Mouse (Mus musculus): ENCODE results near the gene BC067074.
"Not testable (repeated sequence)": the region's sequence is repeated elsewhere in the genome, so short reads cannot be mapped to it uniquely, and the experiment has no call there.

Gene BC067074

GRCm38 (mm10) chr13:113377631-113378030, 84.7 kb downstream of the BC067074 start:
- DNase-seq (ENCODE audit: low spot score), result no peak

- no peak for DNase-seq (ENCODE audit: low spot score)
These were observed 86.0 kb downstream of the BC067074 start for GRCm38 (mm10) chr13:113378980-113379410.

DNA sequence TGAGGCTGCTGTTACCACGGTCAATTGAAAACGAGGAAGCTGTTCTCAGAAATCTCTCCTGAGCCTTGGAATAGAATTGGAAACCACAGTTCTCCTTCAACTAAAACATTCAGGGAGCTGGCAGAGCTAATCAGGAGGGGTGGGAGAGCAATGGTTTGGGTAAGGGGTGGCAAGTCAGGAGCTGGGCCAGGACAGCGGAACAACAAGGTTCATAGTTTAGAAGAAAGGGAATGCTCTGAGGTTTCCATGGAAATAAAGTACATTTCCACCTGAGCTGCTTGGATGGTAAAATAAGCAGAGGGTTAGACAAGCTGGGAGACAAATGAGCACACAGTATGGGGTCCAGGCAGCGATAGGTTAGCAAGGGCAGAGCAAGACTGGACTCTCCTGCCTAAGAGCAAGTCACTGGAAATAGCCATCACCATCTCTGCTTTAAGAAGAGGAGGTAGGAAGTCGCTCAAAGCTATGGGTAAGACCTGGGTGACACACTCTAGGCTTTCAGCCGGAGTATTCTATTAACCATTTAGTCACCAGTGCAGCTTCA, 86.9 kb downstream of the BC067074 start:
- no peak for DNase-seq (ENCODE audit: low spot score)

- no peak for DNase-seq (ENCODE audit: low spot score)
These were observed 88.8 kb downstream of the BC067074 start for GRCm38 (mm10) chr13:113381710-113382109.

DNA sequence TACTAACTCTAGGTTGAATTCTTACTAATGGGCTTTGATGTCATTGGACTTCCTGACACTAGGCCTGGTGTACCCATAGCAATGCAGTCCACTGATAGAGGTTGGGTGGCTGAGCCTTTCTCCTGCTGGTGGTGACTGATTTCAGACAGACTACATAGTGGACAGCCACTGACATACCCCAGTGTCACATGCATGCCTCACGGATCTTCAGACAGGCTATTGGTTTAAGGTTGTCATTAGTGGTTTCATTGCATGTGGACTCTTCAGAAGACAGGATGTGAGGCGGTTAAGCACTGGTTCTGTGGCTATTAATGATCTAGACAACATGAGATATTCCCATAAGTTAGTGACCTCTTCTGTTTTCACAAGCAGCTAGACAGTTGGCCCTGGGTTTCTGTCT, 89.2 kb downstream of the BC067074 start:
- no peak for DNase-seq (ENCODE audit: low spot score)

GRCm38 (mm10) chr13:113382770-113383169, 89.8 kb downstream of the BC067074 start:
- not testable (repeated sequence) for DNase-seq (ENCODE audit: low spot score)

DNA sequence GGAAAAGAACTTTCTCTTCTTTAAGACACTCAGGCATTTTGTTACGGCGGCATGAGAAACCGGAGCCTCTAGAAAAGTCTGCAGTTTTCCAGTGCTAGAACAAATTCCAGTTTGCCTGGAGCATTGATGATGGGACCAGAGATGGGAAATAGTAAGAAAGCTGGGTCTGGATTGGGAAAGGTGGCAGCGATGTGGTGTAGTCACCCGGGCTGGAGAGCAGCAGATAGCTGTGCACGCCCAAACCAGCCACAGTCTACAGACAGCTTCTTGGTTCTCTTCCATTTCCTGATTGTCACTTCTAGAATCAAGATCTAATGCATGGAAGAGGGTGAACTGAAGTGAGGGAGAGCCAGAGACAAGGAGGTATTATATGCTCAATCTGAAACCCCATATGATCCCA, 100.4 kb downstream of the BC067074 start:
- DNase-seq (ENCODE audit: low spot score), result no peak

- no peak for DNase-seq (ENCODE audit: low spot score)
These were observed 101.6 kb downstream of the BC067074 start for GRCm38 (mm10) chr13:113394591-113394990.

GRCm38 (mm10) chr13:113397006-113397520, 104.1 kb downstream of the BC067074 start:
- no peak for DNase-seq (ENCODE audit: low spot score)

DNA sequence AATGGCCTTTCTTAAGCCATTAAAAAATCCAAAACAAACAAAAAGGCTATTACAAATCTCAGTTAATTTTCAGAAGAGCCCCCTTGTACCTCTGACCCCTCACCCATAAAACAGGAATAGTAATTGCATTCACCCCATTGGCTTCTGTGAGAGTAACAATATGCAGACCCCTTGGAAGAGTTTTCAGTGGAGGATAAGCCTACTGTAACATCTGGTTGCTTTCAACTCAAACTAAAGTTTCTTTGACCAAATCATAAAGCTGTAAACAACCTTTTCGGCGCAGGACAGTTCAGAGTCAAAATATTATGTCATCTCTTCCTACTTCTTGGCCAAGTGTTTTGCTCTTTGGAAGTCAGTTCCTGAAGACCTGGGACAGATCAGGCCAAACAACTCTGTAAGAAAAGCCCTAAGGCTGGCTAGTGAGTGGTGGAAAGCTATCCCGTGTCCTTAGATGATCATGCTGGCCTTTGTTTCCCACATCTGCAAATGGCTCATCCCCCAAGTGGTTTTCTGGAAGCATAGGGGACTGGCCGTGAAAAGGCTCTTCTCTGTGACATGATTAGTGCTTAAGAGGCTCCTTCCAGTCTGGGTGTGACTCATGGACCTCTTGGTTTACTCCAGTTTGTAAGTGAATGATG, 108.5 kb downstream of the BC067074 start:
- no peak for DNase-seq (ENCODE audit: low spot score)

- no peak for DNase-seq (ENCODE audit: low spot score)
These were observed 110.7 kb downstream of the BC067074 start for GRCm38 (mm10) chr13:113403706-113404105.

- DNase-seq (ENCODE audit: low spot score), result no peak
These were observed 111.2 kb downstream of the BC067074 start for GRCm38 (mm10) chr13:113404172-113404571.

DNA sequence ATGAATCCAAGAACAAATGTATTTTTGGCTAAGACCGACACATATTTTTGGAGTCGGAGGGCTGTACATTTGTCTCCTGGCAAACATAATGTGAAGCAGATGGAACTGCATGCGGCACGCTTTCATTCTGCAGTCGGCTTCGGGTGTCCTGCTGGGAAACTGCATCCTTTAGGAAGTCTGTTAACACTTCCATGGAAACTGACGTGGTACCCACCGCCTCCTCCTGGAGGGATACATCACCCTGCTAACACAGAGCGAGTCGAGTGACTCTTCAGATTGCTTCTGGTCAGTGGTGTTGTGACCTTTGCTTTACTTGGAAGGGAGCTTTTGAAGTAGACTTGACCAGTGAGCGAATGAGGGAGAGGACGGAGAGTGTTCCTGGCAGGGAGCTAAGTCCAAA, 117.0 kb downstream of the BC067074 start:
- no peak for DNase-seq (ENCODE audit: low spot score)

- DNase-seq (ENCODE audit: low spot score), result no peak
These were observed 122.6 kb downstream of the BC067074 start for GRCm38 (mm10) chr13:113415527-113415926.

- DNase-seq (ENCODE audit: low spot score), result no peak
These were observed 124.0 kb downstream of the BC067074 start for GRCm38 (mm10) chr13:113416986-113417385.

- peak; percentile 23 for DNase-seq (ENCODE audit: low spot score)
These were observed 125.0 kb downstream of the BC067074 start for GRCm38 (mm10) chr13:113417757-113418483.

DNA sequence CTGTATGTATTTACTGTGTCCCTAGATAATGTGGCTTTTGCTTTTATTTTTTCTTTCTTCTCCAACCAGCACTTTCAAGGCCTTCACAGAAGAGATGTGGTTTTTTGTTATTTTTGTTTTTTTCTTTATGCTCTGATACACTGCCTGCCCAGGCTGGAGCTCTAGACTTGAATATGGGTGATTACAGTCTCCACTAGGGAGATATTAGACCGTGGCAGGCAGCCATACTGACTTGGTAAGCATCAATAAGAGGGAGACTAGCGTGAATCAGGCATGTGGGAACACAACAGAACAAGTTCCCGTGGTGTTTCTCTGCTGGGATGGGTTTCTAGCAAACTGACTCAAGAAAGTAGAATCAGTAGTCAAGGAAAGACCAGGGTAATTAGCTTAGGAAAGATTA, 125.7 kb downstream of the BC067074 start:
- DNase-seq (ENCODE audit: low spot score), result no peak

- DNase-seq (ENCODE audit: low spot score), result no peak
These were observed 128.5 kb downstream of the BC067074 start for GRCm38 (mm10) chr13:113421472-113421871.

DNA sequence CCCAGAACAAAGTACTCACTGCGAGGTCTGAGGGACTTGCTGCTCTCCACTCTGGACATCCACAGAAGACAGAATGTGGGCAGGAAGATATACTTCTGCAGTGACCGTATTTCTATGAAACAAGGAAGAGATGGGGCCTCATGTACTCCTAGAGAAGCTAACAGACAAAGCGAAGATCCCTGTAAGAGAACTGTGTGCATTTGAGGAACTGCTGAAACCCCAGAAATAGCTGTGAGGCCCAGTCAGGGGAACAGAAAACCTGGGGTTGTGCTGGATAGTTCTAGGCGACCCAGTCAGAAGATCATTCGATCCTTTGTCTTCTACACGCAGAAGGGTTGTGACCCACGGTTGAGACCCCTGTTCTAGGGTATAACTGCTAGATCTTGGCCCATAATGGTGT, 130.9 kb downstream of the BC067074 start:
- no peak for DNase-seq (ENCODE audit: low spot score)

DNA sequence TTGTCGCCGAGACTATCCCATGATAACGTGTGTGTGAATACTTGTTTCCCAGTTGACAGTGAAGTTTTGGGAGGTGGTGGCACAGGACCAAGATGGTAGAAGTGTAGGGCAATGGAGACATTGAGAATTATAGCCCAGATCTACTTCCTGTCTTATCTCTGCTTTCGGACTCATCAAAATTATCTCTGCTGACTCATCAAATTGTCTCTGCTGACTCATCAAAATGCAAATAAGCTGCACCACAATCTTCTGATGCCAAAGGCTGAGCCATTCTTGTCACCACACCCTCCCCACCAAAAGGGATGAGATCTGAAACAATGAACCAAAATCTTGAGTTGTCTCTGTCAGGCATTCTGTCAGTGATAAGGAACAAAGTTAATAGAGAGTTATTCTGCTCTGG, 132.9 kb downstream of the BC067074 start:
- no peak for DNase-seq (ENCODE audit: low spot score)
